Mouse (Mus musculus) 3134 (cell line): ENCODE results near the gene Barx2.
"Not testable (repeated sequence)": the region's sequence is repeated elsewhere in the genome, so short reads cannot be mapped to it uniquely, and the experiment has no call there.

Source experiments
- DNase-seq: peaks from one replicate; pipeline ENCODE4 v3.0.0-alpha.2; 2011; ENCODE audit warnings: low spot score; ENCODE audit not compliant: insufficient read length; ENCODE audit errors: extremely low read depth

Gene Barx2

GRCm38 (mm10) chr9:31912921-31913738 lies at the start of gene Barx2:
Barx2 (minus strand) TSS chr9:31913462.
- DNase-seq = no peak

GRCm38 (mm10) chr9:31962265-31962664 lies 49.0 kb upstream of the Barx2 start:
- no peak for DNase-seq

GRCm38 (mm10) chr9:31960488-31960887 lies 47.2 kb upstream of the Barx2 start:
- no peak for DNase-seq

- DNase-seq = no peak
Observed at GRCm38 (mm10) chr9:31958120-31958519, 44.9 kb upstream of the Barx2 start.

- DNase-seq = no peak
Observed at GRCm38 (mm10) chr9:31950506-31950905, 37.2 kb upstream of the Barx2 start.

GRCm38 (mm10) chr9:31949031-31949430 lies 35.8 kb upstream of the Barx2 start:
- no peak for DNase-seq

- DNase-seq = no peak
Observed at GRCm38 (mm10) chr9:31947051-31947450, 33.8 kb upstream of the Barx2 start.

GRCm38 (mm10) chr9:31942334-31942733 lies 29.1 kb upstream of the Barx2 start:
- no peak for DNase-seq

- not testable (repeated sequence) for DNase-seq
Observed at GRCm38 (mm10) chr9:31936486-31936885, 23.2 kb upstream of the Barx2 start.

GRCm38 (mm10) chr9:31931691-31932090 lies 18.4 kb upstream of the Barx2 start:
- no peak for DNase-seq

GRCm38 (mm10) chr9:31931255-31931654 lies 18.0 kb upstream of the Barx2 start:
- no peak for DNase-seq

GRCm38 (mm10) chr9:31926766-31927165 lies 13.5 kb upstream of the Barx2 start:
- DNase-seq = no peak

GRCm38 (mm10) chr9:31925830-31926624 lies 12.8 kb upstream of the Barx2 start:
- peak; percentile 65 for DNase-seq

GRCm38 (mm10) chr9:31923529-31923928 lies 10.3 kb upstream of the Barx2 start:
- DNase-seq = no peak

- no peak for DNase-seq
Observed at GRCm38 (mm10) chr9:31919802-31920201, 6.5 kb upstream of the Barx2 start.

- no peak for DNase-seq
Observed at GRCm38 (mm10) chr9:31916421-31916820, 3.2 kb upstream of the Barx2 start.

GRCm38 (mm10) chr9:31914871-31915270 lies 1.6 kb upstream of the Barx2 start:
- peak; percentile 11 for DNase-seq

- DNase-seq = peak; percentile 5
Observed at GRCm38 (mm10) chr9:31913739-31914591, 703 bp upstream of the Barx2 start.

- peak; percentile 4 for DNase-seq
Observed at GRCm38 (mm10) chr9:31912553-31912920, 725 bp downstream of the Barx2 start.

- DNase-seq = no peak
Observed at GRCm38 (mm10) chr9:31910221-31910620, 3.0 kb downstream of the Barx2 start.

GRCm38 (mm10) chr9:31901781-31902180 lies 11.5 kb downstream of the Barx2 start:
- no peak for DNase-seq
